9 mouse cellular contexts compared by ENCODE assay signal in the genomic region with DNA sequence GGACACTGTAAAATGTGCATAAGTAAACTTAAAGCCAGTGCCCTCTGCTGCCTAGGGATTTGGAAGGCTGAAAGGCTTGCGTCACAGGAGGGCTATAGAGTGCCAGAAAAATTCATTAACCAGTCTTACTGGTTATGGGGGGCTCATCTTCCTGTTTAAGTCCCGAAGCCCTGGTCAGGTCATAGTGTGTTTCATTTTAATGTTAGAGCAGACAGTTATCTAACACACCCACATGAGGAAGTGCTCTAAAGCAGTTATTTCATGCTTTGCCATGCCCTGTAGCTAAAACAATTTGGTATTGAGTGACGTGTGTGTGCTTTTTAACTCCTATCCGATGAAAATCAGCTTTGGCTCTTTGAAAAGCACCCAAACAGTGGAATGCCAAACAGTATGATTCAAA. TPM values are rescaled to one million over a fixed set of nuclear protein-coding genes. Genes with fewer than 3 reads are reported as not detected.
DNase-seq lines count a peak whose midpoint lies in the region; ATAC-seq and TF ChIP-seq lines count a peak whose summit lies in the region.
"Had no signal": no experiment of that assay in that cellular context is flagged by ENCODE, and none has a peak within 500 bp of the region (broad histone marks: within the 10 kb centered on the region; RNA-seq: fewer than 3 reads in every experiment).

No protein-coding gene starts in this region.

- H3K4me1 ChIP-seq in hindbrain, embryonic 15.5 days (replicated peaks) = peaks cover 12% of the 10 kb centered on the region; the same call in 1 of the 2 replicates
- no peaks in the 10 kb centered on the region; the same call in 1 of the 2 replicates for H3K4me1 ChIP-seq in hindbrain, embryonic 13.5 days (replicated peaks)
- H3K4me1 ChIP-seq in MEL (ENCODE audit: control insufficient read depth in 1 of 2, insufficient read depth in 2 of 2, low read length in 2 of 2) = peaks cover 8% of the 10 kb centered on the region in 2 experiments; a peak in 3 of 4 replicates
- peaks cover 14% of the 10 kb centered on the region for H3K4me1 ChIP-seq in embryonic facial prominence, embryonic 15.5 days
- H3K4me1 ChIP-seq in limb, embryonic 14.5 days (ENCODE audit: control insufficient read depth, insufficient read depth, low read length) = peaks cover 11% of the 10 kb centered on the region; the same call in 1 of the 2 replicates
- H3K4me1 ChIP-seq in neural tube, embryonic 15.5 days = peaks cover 6% of the 10 kb centered on the region; the same call in 1 of the 2 replicates

- H3K9me3 ChIP-seq in hindbrain, embryonic 15.5 days = no peaks in the 10 kb centered on the region
- H3K9me3 ChIP-seq in hindbrain, embryonic 13.5 days = no peaks in the 10 kb centered on the region
- H3K9me3 ChIP-seq in MEL (replicated peaks; ENCODE audit: insufficient read depth, low read length) = no peaks in the 10 kb centered on the region
- H3K9me3 ChIP-seq in embryonic facial prominence, embryonic 15.5 days (replicated peaks) = no peaks in the 10 kb centered on the region
- no peaks in the 10 kb centered on the region for H3K9me3 ChIP-seq in limb, embryonic 14.5 days (ENCODE audit: control insufficient read depth, low read length)
- H3K9me3 ChIP-seq in neural tube, embryonic 15.5 days (replicated peaks) = no peaks in the 10 kb centered on the region

- H3K27ac ChIP-seq in hindbrain, embryonic 15.5 days (replicated peaks) = no peak overlapping the region
- H3K27ac ChIP-seq in hindbrain, embryonic 13.5 days = no peak overlapping the region
- H3K27ac ChIP-seq in MEL (ENCODE audit: control insufficient read depth, low read depth, low read length) = peak overlapping the region; percentile 75
- peak overlapping the region; percentile 65; the same call in 1 of the 2 replicates for H3K27ac ChIP-seq in embryonic facial prominence, embryonic 15.5 days (replicated peaks)
- H3K27ac ChIP-seq in limb, embryonic 14.5 days (replicated peaks; ENCODE audit: low read depth, low read length) = no peak overlapping the region
- H3K27ac ChIP-seq in neural tube, embryonic 15.5 days (replicated peaks) = no peak overlapping the region
- H3K27ac ChIP-seq: liver, embryonic 14.5 days had no signal

- TF ChIP-seq EP300 in MEL (IDR thresholded peaks at IDR 0.05; ENCODE audit: low read depth in 1 of 2, low read length in 2 of 2) = no peak

- no peaks in the 10 kb centered on the region for H3K79me2 ChIP-seq in MEL (ENCODE audit: control insufficient read depth, insufficient read depth, low read length, poor library complexity)

- no peaks in the 10 kb centered on the region for H3K36me3 ChIP-seq in hindbrain, embryonic 15.5 days
- H3K36me3 ChIP-seq in hindbrain, embryonic 13.5 days = no peaks in the 10 kb centered on the region
- peaks cover 0 to 10% of the 10 kb centered on the region in 2 experiments; a peak in 2 of 4 replicates for H3K36me3 ChIP-seq in MEL (ENCODE audit: control insufficient read depth in 1 of 2, insufficient read depth in 2 of 2, low read length in 2 of 2)
- H3K36me3 ChIP-seq in embryonic facial prominence, embryonic 15.5 days = no peaks in the 10 kb centered on the region
- H3K36me3 ChIP-seq in limb, embryonic 14.5 days (ENCODE audit: control insufficient read depth, insufficient read depth, low read length) = no peaks in the 10 kb centered on the region
- H3K36me3 ChIP-seq in neural tube, embryonic 15.5 days = no peaks in the 10 kb centered on the region

- ATAC-seq in hindbrain, embryonic 15.5 days (ENCODE audit: low FRiP score, low read depth) = no peak
- ATAC-seq in hindbrain, embryonic 13.5 days (ENCODE audit: low FRiP score) = no peak
- ATAC-seq in embryonic facial prominence, embryonic 15.5 days (ENCODE audit: insufficient number of reproducible peaks, low FRiP score, low TSS enrichment, low read depth) = no peak
- no peak for ATAC-seq in limb, embryonic 14.5 days (ENCODE audit: low FRiP score, low read depth)
- ATAC-seq in neural tube, embryonic 15.5 days (ENCODE audit: low FRiP score) = no peak

- WGBS in hindbrain, embryonic 15.5 days = 34% methylated on average over 4 of the region's 4 CpGs
- 35% methylated on average over 4 of the region's 4 CpGs for WGBS in hindbrain, embryonic 13.5 days
- WGBS in embryonic facial prominence, embryonic 15.5 days = 14% methylated on average over 4 of the region's 4 CpGs
- 27% methylated on average over 4 of the region's 4 CpGs for WGBS in limb, embryonic 14.5 days
- 45% methylated on average over 4 of the region's 4 CpGs for WGBS in neural tube, embryonic 15.5 days

- TF ChIP-seq CTCF in MEL (IDR thresholded peaks at IDR 0.05 in 2 of 3, conservative IDR thresholded peaks at IDR 0.05 in 1 of 3; ENCODE audit: control insufficient read depth in 1 of 3, insufficient read depth in 1 of 3, low read depth in 2 of 3, low read length in 3 of 3, poor library complexity in 1 of 3, severe bottlenecking in 1 of 3) = no peak

- H3K9ac ChIP-seq in hindbrain, embryonic 15.5 days = no peak overlapping the region
- H3K9ac ChIP-seq in hindbrain, embryonic 13.5 days = no peak overlapping the region
- H3K9ac ChIP-seq in MEL (ENCODE audit: control insufficient read depth, low read depth, low read length, poor library complexity, severe bottlenecking) = peak overlapping the region; percentile 71
- H3K9ac ChIP-seq in embryonic facial prominence, embryonic 15.5 days = no peak overlapping the region
- H3K9ac ChIP-seq in limb, embryonic 14.5 days (ENCODE audit: low read depth, low read length, severe bottlenecking) = no peak overlapping the region; the same call in 1 of the 2 replicates
- no peak overlapping the region for H3K9ac ChIP-seq in neural tube, embryonic 15.5 days (replicated peaks)
- H3K9ac ChIP-seq: liver, embryonic 14.5 days had no signal

- TF ChIP-seq RAD21 in MEL (IDR thresholded peaks at IDR 0.05; ENCODE audit: low read depth, low read length) = no peak

- TF ChIP-seq POLR2A in MEL (IDR thresholded peaks at IDR 0.05; ENCODE audit: control insufficient read depth in 1 of 2, insufficient read depth in 1 of 2, low read depth in 1 of 2, low read length in 2 of 2, poor library complexity in 1 of 2) = no peak
- TF ChIP-seq POLR2A in limb, embryonic 14.5 days (IDR thresholded peaks at IDR 0.05; ENCODE audit: borderline replicate concordance, extremely low read depth, insufficient read depth, insufficient read length) = no peak

- peak; percentile 74 for DNase-seq in MEL (ENCODE audit: low read depth, low spot score)
- peak; percentile 25 for DNase-seq in limb, embryonic 14.5 days (ENCODE audit: low spot score)
- DNase-seq in ovary, postnatal 10 days (ENCODE audit: low spot score) = no peak
- DNase-seq in frontal cortex, postnatal 10 days (ENCODE audit: low spot score in 2 of 2) = no peak

- H3K27me3 ChIP-seq in hindbrain, embryonic 15.5 days = no peaks in the 10 kb centered on the region
- H3K27me3 ChIP-seq in hindbrain, embryonic 13.5 days = no peaks in the 10 kb centered on the region
- no peaks in the 10 kb centered on the region for H3K27me3 ChIP-seq in MEL (ENCODE audit: control insufficient read depth in 1 of 2, insufficient read depth in 2 of 2, low read length in 2 of 2)
- no peaks in the 10 kb centered on the region for H3K27me3 ChIP-seq in embryonic facial prominence, embryonic 15.5 days
- H3K27me3 ChIP-seq in limb, embryonic 14.5 days (ENCODE audit: control insufficient read depth, insufficient read depth, low read length) = no peaks in the 10 kb centered on the region
- H3K27me3 ChIP-seq in neural tube, embryonic 15.5 days (replicated peaks) = no peaks in the 10 kb centered on the region

- H3K4me3 ChIP-seq in hindbrain, embryonic 15.5 days = no peak overlapping the region
- H3K4me3 ChIP-seq in hindbrain, embryonic 13.5 days = no peak overlapping the region
- H3K4me3 ChIP-seq in MEL (ENCODE audit: control insufficient read depth in 1 of 2, insufficient read depth in 1 of 2, low read depth in 2 of 2, low read length in 2 of 2) = peak overlapping the region; percentile 13 to 66
- H3K4me3 ChIP-seq in embryonic facial prominence, embryonic 15.5 days (replicated peaks) = no peak overlapping the region
- no peak overlapping the region for H3K4me3 ChIP-seq in limb, embryonic 14.5 days (replicated peaks; ENCODE audit: low read length)
- no peak overlapping the region for H3K4me3 ChIP-seq in neural tube, embryonic 15.5 days (replicated peaks)

- H3K4me2 ChIP-seq in hindbrain, embryonic 15.5 days = 0 out of 2 replicates have a peak overlapping the region, but pooled peaks have one; percentile 8
- no peak overlapping the region for H3K4me2 ChIP-seq in hindbrain, embryonic 13.5 days
- H3K4me2 ChIP-seq in embryonic facial prominence, embryonic 15.5 days (replicated peaks) = 0 out of 2 replicates have a peak overlapping the region, but pooled peaks have one; percentile 19
- H3K4me2 ChIP-seq in limb, embryonic 14.5 days (replicated peaks; ENCODE audit: low read depth, low read length, severe bottlenecking) = peak overlapping the region; percentile 25
- H3K4me2 ChIP-seq in neural tube, embryonic 15.5 days = no peak overlapping the region

TF ChIP-seq in MEL, 35 proteins besides CTCF, POLR2A, EP300 and RAD21:
- TF ChIP-seq GATA1 (IDR thresholded peaks at IDR 0.05; ENCODE audit: low read depth, low read length) = peak; percentile 54
- TF ChIP-seq ETS1 (IDR thresholded peaks at IDR 0.05; ENCODE audit: low read depth, low read length) = peak; percentile 25; the same call in 1 of the 2 replicates
- no peak for TF ChIP-seq BHLHE40 (IDR thresholded peaks at IDR 0.05; ENCODE audit: borderline replicate concordance, low read depth, low read length)

RNA-seq across cellular contexts. Expression of a gene that starts 34.3 kb away (rescaled TPM):
- polyA plus RNA-seq in hindbrain, embryonic 15.5 days (2015; fragmentation: Nextera tagmentation; extraction: Ambion mirVana) = 60.9 and 69.7 TPM in 2 replicates
- 61.5 and 65.7 TPM in 2 replicates for polyA plus RNA-seq in hindbrain, embryonic 13.5 days (2015; fragmentation: Nextera tagmentation; extraction: Ambion mirVana)
- total RNA-seq in MEL (2012; rRNA removed) = 0.26 and 0.27 TPM in 2 replicates
- under 1 TPM in 1 of 2 experiments, not detected in 1; 0.17 TPM for polyA plus RNA-seq in MEL (2012; ENCODE audit: insufficient read depth in 1 of 2, insufficient read length in 2 of 2, low read depth in 1 of 2, low replicate concordance in 2 of 2, missing spikeins in 1 of 2)
- 22.4 and 24.0 TPM in 2 replicates for polyA plus RNA-seq in embryonic facial prominence, embryonic 15.5 days (2015; fragmentation: Nextera tagmentation; extraction: Ambion mirVana)
- polyA plus RNA-seq in limb, embryonic 14.5 days (2012; rRNA removed) = 2.5 and 3.6 TPM in 2 replicates
- 17.6 and 20.2 TPM in 2 replicates for polyA plus RNA-seq in limb, embryonic 14.5 days (2014; fragmentation: Nextera tagmentation; extraction: Ambion mirVana)
- 47.7 and 53.9 TPM in 2 replicates for polyA plus RNA-seq in neural tube, embryonic 15.5 days (2015; fragmentation: Nextera tagmentation; extraction: Ambion mirVana)

Comparison
In these comparisons a context has a peak if more than half of its experiments do, and no peak if none do; other contexts are left out.
1. H3K4me2 ChIP-seq: peak in hindbrain, embryonic 15.5 days (single experiment), embryonic facial prominence, embryonic 15.5 days (single experiment) and limb, embryonic 14.5 days (single experiment); none in hindbrain, embryonic 13.5 days (single experiment) and neural tube, embryonic 15.5 days (single experiment).
2. H3K27ac ChIP-seq: peak in MEL (single experiment) and embryonic facial prominence, embryonic 15.5 days (single experiment); none in hindbrain, embryonic 15.5 days (single experiment), hindbrain, embryonic 13.5 days (single experiment), limb, embryonic 14.5 days (single experiment) and neural tube, embryonic 15.5 days (single experiment).
3. H3K4me3 ChIP-seq: peak in MEL (2 of 2); none in hindbrain, embryonic 15.5 days (single experiment), hindbrain, embryonic 13.5 days (single experiment), embryonic facial prominence, embryonic 15.5 days (single experiment), limb, embryonic 14.5 days (single experiment) and neural tube, embryonic 15.5 days (single experiment).
4. DNase-seq: peak in MEL (single experiment) and limb, embryonic 14.5 days (single experiment); none in ovary, postnatal 10 days (single experiment) and frontal cortex, postnatal 10 days (0 of 2).